Mouse (Mus musculus) megakaryocyte, embryonic 14.5 days (primary cell): ENCODE measurements at regions not wholly inside any gene's neighbourhood (a gene's known extent, or its start where the extent isn't known, plus 50 kb on each side); places are given as distances from the start of the nearest gene placed in this dataset.

Experiments used
- H3K27me3 ChIP-seq: replicated peaks from 2 replicates; pipeline ENCODE3; 2012; ENCODE audit warnings: inconsistent platforms
- H3K36me3 ChIP-seq: replicated peaks from 2 replicates; pipeline ENCODE3; 2012; ENCODE audit warnings: low read length, inconsistent platforms, mixed read lengths
- H3K4me1 ChIP-seq: 2 replicates; pipeline ENCODE4 v1.6.1; 2012; ENCODE audit warnings: inconsistent platforms
- H3K4me3 ChIP-seq: replicated peaks from 2 replicates; pipeline ENCODE3; 2012; ENCODE audit warnings: moderate library complexity, mild to moderate bottlenecking, inconsistent platforms
- H3K9me3 ChIP-seq: 2 replicates; pipeline ENCODE4 v1.6.1; 2012; ENCODE audit warnings: inconsistent platforms
- FLI1 ChIP-seq: IDR thresholded peaks from 2 replicates; pipeline ENCODE4 v1.6.1; 2012; ENCODE audit warnings: low read length, inconsistent platforms, mixed read lengths
- GATA1 ChIP-seq: IDR thresholded peaks from 3 replicates; pipeline ENCODE4 v1.6.1; 2012; ENCODE audit warnings: mixed read lengths, low read length, inconsistent platforms, borderline replicate concordance

DNA sequence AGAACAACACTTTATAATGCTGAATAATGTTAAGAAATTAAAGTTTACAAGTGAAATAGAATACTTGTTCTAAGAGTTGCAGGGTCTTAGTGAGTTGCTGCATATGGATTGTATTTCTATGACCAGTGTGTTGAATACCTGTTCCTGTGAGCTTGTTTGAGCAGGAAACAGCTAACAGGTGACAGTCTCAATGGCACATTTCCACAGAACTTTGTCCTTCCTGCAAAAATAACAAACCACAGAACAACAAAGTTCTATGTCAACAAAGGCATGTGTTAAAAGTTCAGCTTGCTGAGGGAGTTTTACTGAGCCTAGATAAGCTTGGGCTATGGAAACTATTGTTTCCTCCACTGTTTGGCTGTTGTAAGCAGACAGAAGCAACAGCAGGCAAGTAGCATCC lies 500.0 kb upstream of the Arpp21 start:
- no peaks in the 10 kb centered on the region for H3K36me3 ChIP-seq
- H3K4me1 ChIP-seq: no peaks in the 10 kb centered on the region
- H3K9me3 ChIP-seq: 0 out of 2 replicates have a peak, but pooled peaks cover 12% of the 10 kb centered on the region
- no peak overlapping the region for H3K4me3 ChIP-seq
- H3K27me3 ChIP-seq: no peaks in the 10 kb centered on the region
- TF ChIP-seq FLI1: no peak
- TF ChIP-seq GATA1: no peak

DNA sequence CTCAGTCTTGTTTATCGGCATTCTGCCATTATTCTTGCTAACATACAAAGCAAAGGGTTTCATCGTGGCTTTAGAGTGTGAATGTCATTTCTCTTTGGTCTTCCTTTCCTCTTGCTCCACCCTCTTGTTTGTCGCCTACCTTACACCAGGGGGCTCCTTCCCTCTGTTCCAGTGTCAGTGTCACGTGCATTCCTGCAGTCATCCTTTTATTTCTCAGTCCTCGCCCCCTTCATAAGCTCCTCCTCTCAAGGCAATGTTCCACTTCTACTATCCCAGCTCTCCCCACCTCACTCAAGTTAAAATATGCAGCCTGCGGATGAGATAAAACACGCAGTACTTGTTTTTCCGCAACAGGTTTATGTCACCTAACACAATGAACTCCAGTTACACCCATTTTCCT lies 489.8 kb upstream of the Arpp21 start:
- Histone ChIP-seq H3K4me3 (no peak overlapping the region), H3K36me3 (no peaks in the 10 kb centered on the region), H3K9me3 (peaks cover 9% of the 10 kb centered on the region), H3K4me1 (no peaks in the 10 kb centered on the region), H3K27me3 (no peaks in the 10 kb centered on the region)
- TF ChIP-seq FLI1 (no peak), GATA1 (no peak)

DNA sequence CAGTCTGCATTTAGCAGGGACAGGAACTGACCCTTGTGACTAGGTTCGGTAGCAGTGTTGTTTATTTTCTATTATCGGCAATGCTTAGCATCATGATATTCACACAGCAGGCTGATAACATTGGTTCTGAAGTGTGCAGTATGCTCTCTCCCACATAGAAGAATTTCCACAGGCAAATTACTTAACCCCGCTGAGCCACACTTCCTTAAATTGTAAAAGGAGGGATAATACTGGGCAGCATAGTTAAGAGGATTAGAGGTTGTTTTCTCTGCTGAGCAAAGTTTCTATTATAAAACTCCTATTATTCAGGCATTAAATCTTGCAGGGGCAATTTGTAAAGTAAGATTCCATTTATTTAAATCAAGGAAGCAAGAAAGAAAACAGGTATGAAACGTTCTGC lies 489.4 kb upstream of the Arpp21 start:
- H3K4me1 ChIP-seq: no peaks in the 10 kb centered on the region
- H3K9me3 ChIP-seq: peaks cover 8% of the 10 kb centered on the region
- no peak for TF ChIP-seq FLI1
- TF ChIP-seq GATA1: no peak
- no peak overlapping the region for H3K4me3 ChIP-seq
- H3K27me3 ChIP-seq: no peaks in the 10 kb centered on the region
- H3K36me3 ChIP-seq: no peaks in the 10 kb centered on the region

DNA sequence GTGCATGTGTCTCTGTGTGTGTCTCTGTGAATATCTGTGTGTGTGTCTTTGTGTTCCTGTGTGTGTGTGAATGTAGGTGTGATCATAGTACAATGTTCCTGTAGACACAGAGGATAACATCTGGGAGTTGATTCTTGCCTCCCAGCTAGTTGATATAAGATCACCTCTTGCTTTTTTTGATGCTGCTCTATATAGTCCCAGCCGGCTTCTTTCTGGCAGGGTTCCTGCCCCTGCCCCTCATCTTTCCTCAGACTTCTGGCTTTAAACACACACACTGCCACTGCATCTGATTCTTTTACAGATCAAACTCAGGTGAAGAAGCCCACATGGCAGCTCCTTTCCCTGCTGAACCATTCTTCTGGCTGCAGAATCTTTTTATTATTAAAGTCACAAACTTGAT lies 487.6 kb upstream of the Arpp21 start:
- TF ChIP-seq FLI1 (no peak), GATA1 (no peak)
- Histone ChIP-seq H3K9me3 (peaks cover 3% of the 10 kb centered on the region; the same call in 1 of the 2 replicates), H3K36me3 (no peaks in the 10 kb centered on the region), H3K4me1 (no peaks in the 10 kb centered on the region), H3K4me3 (no peak overlapping the region), H3K27me3 (no peaks in the 10 kb centered on the region)

DNA sequence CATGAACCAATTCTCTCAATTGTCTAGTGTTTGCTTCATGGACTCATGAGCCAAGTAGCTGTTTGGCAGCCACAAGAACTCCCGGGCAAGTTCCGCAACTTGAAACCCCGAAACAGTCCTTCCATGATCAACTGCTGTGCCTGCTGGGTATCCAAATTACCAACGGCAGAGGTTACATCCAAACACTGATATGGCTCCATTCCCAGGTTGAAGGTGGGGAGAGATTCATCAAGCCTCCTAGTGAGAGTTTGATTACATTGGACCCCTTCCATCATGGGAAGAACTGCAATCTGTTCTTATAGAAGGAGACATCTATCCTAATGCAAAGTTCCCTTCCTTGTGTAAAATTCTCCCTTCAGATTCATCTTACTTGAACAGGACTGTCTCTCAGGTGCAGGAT lies 486.8 kb upstream of the Arpp21 start:
- H3K36me3 ChIP-seq: no peaks in the 10 kb centered on the region
- no peak for TF ChIP-seq GATA1
- no peak for TF ChIP-seq FLI1
- no peaks in the 10 kb centered on the region for H3K27me3 ChIP-seq
- H3K4me3 ChIP-seq: no peak overlapping the region
- no peaks in the 10 kb centered on the region for H3K9me3 ChIP-seq
- H3K4me1 ChIP-seq: no peaks in the 10 kb centered on the region

DNA sequence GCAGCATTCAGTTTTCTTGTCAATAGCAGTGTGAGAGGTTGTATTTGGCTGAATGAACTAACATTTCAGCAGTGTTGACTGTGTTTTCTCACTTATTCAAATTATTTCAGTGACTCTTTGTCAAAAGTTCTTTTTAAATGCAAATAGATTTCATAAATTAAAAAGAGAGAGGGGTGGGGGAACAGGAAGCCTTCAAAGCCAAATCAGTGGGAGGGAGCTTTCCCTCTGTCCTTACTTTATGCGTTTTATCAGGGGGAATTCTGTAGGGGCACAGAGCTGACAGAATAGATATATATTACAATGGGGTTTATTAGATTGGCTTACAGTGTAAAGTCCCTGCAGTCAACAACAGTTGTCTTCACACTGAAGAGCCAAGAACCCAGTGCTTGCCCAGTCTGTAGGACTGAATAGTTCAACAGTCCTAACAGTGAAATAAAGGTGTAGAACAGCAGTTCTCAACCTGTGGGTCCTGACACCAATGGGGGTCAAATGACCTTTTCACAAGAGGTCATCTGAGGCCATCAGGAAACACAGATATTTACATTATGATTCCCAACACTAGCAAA lies 479.5 kb upstream of the Arpp21 start:
- Histone ChIP-seq H3K4me1 (no peaks in the 10 kb centered on the region), H3K9me3 (0 out of 2 replicates have a peak, but pooled peaks cover 5% of the 10 kb centered on the region), H3K36me3 (no peaks in the 10 kb centered on the region), H3K27me3 (no peaks in the 10 kb centered on the region), H3K4me3 (no peak overlapping the region)
- TF ChIP-seq FLI1 (no peak), GATA1 (no peak)

DNA sequence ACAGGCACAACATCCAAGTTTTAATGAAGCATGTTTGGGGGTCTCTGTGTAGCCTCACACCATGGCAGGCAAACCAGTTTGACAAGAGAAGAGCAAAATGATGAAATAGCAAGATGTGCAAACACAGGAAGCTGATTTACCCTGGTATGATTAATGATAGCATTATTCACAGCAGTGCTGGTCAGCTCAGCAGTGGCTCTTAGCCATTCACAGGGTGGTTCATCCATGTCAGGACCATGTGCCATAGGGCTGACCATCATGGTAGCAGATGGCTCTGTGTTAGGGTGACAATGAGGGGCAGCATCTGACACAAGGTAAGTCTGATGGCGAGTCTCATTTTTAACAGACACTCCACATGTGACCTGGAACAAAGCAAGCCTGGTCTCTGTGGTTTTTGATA lies 443.1 kb upstream of the Arpp21 start:
- no peaks in the 10 kb centered on the region for H3K9me3 ChIP-seq
- no peaks in the 10 kb centered on the region for H3K36me3 ChIP-seq
- no peak overlapping the region for H3K4me3 ChIP-seq
- no peaks in the 10 kb centered on the region for H3K4me1 ChIP-seq
- no peaks in the 10 kb centered on the region for H3K27me3 ChIP-seq
- TF ChIP-seq GATA1: no peak
- TF ChIP-seq FLI1: no peak

DNA sequence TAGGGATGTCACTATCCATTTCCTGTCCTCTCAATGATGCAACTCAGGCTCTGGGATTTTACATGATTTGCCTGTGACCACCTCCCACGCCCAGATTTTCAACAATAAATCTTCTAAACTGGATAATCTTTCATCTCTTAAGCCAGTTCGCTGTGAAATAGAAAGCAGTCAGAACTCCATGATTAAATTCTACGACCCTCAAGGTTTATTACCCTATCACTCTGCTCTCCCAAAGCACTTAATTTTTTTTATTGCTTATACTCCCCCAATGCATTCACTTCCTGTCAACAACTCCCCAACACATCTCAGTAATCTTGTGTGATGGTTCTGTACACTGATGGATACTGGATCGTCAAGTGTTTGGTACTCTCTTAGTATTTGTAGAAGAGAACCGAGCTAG lies 439.5 kb upstream of the Arpp21 start:
- H3K9me3 ChIP-seq: no peaks in the 10 kb centered on the region
- H3K4me3 ChIP-seq: no peak overlapping the region
- H3K4me1 ChIP-seq: no peaks in the 10 kb centered on the region
- TF ChIP-seq FLI1: no peak
- no peak for TF ChIP-seq GATA1
- H3K36me3 ChIP-seq: no peaks in the 10 kb centered on the region
- H3K27me3 ChIP-seq: no peaks in the 10 kb centered on the region
